Mouse (Mus musculus): ENCODE data around the gene Grm1.

Gene Grm1

DNA sequence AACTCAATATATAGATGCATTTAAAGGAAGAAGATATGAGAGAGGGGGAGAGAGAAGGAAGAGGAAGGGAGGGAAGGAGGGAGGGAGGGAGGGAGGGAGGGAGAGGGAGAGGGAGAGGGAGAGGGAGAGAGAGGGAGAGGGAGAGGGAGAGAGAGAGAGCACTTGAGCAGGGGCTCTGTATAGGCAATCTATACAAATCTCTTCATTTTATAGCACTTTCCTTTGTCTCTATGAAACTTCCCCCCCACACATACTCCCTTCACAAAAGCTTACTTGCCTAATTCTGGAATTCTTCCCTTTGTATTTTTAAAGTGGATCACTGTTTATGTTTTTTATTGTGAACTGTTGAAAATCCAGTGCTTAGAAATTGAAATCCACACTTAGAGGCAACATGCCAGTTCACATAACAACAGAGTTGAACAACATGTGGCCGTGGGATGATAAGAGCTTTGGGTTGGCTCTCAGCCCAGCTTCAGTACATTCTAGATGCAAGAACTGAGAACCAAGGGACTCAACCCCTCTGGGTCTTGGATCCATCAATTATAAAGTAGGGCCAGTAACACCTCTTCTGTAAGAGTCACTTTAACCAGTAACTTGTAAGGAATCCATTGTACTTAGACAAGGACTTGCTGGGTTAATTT lies 345.0 kb downstream of the Grm1 start:
- no peak for DNase-seq (ENCODE audit: extremely low spot score, low read depth, low spot score)

DNA sequence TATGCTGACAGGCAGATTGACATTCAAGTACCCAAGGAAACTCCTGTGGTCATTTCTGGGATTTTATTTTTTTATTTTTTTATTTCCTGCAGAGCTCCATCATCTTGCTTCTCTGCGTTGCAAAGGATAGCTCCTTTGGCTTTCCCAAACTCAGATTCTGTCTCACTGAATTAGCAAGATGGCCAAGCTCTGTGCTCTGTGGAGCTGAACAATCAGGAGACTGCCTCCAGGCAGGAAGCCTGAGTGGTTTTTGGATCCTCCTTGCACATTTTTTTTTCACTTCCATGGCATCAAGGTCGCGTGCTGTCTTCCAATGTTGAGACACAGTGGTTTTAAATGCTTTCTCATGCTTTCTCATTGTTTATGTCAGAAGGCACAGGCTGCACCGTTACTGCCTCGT lies 347.6 kb downstream of the Grm1 start:
- no peak for DNase-seq (ENCODE audit: extremely low spot score, low read depth, low spot score)

DNA sequence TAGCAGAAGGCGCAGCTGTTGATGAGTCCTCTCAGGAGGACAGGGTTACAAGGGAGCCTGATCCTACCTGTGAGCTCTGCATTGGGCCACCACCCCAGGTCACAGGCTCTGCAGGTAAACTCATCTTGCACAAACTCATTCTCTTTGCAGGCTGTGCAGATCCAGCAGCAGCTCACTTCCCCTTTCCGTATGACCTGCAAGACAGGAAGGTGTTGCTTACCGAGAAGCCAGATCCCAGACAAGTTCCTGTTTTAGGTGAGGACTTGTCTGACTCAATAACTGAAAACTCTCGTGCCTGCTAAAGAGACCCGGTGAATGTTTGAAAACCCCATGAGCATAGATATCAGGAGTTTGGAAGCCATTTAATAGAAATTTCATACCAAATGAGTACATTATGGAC lies 349.1 kb downstream of the Grm1 start:
- DNase-seq (ENCODE audit: extremely low spot score, low read depth, low spot score) = no peak

DNA sequence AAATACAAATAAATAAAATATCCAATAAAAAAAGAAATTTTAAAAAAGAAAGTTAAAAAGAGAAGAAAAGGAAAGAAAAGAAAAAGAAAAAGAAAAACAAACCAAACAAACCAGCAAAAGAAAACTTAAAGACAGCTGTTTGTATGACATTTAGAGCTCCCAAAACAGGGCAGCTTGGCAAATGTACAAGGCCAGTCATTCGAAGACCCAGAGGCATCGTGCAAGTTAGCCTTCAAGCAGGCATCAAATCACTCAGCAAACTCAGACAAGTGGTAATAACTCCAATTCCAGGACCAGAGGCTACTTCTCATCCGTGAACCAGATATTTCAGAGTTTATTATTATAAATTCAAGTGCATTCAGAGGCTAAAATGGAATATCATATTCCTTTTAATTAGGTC lies 355.7 kb downstream of the Grm1 start:
- DNase-seq (ENCODE audit: extremely low spot score, low read depth, low spot score) = no peak

DNA sequence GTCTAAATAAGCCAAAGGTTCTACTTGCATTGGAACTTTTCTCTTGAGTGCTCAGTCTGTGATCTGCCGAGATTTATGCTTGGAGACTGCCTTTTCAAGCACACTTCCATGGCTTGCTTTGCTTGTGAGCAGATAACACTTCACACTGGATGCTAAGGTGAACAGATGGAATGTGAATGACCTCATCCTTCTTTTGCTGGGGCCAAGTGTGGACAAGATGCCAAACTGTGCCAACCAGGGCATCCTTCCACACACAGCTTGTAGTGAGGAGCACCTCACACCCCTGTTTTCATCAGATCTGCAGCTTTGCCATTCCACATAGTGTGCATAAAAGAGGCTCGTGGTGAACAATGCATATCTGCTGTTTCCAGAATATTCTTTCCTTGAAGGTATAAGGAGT lies 371.3 kb downstream of the Grm1 start:
- no peak for DNase-seq (ENCODE audit: extremely low spot score, low read depth, low spot score)

DNA sequence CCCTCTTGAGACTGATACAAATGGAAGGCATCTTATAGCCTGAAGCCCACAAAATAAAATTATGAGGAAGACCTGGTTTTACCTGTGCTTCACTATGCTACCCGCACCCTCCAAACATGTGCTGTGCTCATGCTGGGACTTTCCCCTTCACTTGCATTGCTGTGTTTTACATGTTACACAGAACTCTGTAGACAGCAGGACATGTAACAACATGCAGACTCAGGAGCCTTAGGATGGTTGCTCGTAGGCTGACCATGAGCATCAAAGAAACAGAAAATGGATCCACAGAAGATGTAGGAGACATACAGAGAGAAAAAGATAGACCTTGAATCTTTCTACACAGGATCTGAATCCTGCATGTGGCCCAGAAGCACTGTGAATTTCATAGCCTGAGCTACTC lies 371.8 kb downstream of the Grm1 start:
- no peak for DNase-seq (ENCODE audit: extremely low spot score, low read depth, low spot score)

DNA sequence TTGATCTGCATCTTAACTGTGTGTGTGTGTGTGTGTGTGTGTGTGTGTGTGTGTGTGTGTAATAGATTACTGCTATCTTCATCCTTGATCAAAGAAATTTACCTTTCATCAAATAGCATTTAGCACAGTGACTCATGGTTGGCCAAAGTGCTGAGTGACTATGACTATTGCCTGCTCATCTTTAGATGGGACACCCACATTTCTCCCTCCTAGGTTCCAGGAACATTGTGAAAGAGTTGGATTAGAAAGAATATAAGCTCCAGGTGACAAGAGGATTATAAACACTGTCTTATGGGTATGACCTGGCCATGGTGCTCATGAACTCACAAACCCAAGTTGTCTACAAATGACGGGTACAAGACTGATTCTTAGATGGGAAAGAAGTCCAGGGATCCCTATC lies 374.1 kb downstream of the Grm1 start:
- DNase-seq (ENCODE audit: extremely low spot score, low read depth, low spot score) = no peak

DNA sequence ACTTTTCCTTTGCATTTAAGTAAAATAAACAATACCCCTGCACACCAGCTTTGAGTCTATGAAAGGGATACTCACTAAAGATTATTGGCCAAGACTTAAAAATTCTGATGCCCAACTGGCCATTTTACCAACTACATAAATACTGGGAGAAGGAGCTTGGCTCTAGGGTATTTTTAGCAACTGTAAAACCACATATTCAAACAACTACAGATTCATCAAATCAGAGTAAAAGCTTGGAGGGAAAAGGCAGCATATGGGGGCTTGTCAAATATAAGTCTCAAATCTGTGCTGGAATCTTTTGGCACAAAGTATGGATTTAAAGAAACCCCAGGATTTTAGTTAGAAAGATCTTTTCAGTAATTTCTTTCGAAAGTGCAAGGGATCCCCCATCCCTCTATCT lies 380.8 kb downstream of the Grm1 start:
- no peak for DNase-seq (ENCODE audit: extremely low spot score, low read depth, low spot score)

DNA sequence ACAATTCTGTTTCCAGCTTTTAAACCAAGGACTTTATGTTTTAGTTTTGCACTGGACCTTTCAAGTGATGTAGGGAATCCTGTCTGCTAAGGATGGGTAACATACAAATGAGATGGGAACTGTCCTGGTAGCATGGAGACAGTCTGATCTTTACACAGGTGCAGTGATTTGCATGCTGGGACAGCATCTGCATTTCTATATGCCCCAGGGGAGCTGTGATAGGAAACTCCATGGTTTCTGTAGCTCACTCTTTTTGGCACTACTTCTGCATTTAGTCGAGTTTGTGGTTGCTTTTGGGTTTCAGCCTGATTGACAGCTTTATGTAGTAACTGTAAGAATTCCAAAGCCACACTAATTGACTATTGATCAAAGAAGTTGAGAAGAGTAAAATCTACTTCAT lies 381.3 kb downstream of the Grm1 start:
- DNase-seq (ENCODE audit: extremely low spot score, low read depth, low spot score) = no peak

DNA sequence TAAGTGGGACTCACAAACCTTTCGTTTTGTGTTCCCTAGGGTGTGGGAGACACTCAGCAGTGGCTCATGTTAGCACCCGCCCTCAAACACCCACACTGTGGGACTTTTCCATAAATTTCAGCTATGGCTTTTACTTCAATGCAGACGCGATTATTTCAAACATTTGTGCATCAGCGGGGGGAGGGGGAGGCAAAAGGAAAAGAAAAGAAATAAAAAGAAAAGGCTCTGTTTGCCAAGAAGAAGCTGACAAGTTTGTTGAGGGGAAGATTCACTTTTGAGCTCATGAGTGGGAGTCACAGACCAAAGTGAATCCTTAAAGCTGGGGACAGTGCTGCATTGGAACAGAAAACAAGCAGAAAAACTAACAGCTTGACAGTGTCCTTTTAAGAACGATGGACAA lies 384.7 kb downstream of the Grm1 start:
- DNase-seq (ENCODE audit: extremely low spot score, low read depth, low spot score) = no peak

DNA sequence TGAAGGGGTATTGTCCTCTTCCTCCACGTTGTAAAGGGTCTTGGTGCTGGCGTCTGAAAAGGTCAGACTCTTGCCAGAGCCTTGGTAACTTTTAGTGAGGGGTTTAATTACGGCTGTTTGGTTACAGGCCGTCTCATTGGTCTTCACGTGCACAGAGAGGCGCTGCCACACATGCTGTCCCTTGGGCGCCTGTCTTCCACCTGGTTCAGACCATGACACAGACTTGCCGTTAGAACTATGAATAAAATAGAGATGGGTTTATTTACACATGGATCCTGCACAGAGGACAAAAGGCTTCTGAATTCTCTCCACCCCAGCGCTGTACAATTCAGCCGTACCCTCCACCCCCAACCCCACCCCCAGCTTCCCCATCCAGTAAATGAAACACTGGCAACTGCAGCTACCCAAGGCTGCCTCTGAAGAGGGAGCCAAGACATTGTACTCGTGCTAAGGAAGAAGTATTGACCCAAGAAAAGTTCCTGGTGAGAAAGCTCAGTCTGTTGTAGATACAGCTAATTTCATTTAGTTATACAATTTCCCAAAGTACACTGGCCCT lies 392.4 kb downstream of the Grm1 start:
- no peak for DNase-seq (ENCODE audit: extremely low spot score, low read depth, low spot score)

DNA sequence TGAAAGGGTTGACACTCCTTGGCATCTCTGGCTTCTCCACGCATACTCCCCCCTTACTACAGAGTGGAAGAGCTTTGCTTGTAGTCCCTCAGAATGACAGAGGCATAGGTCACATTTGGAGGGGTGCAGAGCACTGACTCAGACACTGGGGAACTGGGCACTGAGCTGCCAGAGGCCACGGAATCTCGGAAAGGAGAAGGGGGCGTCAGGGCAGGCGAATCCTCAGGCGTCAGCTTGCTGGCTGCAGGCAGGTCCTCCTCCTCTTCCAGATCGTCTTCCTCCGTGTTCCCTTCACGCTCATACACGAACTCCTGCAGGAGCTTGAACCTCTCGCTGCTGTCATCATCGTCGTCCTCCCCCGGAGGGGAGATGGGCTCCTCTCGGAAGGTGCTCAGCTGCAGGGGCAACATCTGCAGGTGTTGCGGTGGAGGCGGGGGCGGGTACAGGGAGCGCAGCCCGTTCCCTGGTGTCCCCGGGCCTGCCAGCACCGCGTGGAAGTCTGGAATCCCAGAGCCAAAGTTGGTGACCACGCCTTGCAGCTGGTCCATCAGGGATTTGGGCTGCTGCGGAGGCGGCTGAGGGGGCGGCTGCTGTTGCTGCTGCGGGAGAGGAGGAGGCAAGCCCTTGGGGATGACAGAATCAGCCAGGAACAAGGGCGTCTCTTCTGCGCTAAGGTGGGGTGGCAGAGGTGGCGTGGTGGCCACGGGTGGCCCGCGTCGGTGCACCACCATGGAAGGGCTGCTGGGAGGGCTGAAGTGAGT lies 393.1 kb downstream of the Grm1 start:
- no peak for DNase-seq (ENCODE audit: extremely low spot score, low read depth, low spot score)

DNA sequence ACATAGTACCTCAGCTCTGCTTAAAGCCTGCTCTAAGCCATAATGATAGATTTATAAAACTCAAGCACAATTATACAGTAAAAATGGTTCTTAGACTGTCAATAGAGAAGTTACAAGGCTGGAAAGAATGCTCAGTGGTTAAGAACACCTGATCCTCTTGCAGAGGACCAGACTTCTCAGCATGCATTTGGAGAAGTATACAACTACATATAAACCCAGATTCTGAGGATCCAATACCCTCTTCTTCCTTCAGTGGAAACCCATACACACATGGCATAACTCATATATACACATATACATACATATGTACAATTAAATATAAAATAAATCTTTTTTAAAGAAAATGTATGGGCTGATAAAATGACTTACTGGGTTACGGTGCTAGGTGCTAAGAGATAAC lies 401.1 kb downstream of the Grm1 start, which contains the start of gene Gm10944:
TSS of gene Gm10944 (plus strand) at position 301 of the 400 bp plus-strand sequence.
- no peak for DNase-seq (ENCODE audit: extremely low spot score, low read depth, low spot score)

DNA sequence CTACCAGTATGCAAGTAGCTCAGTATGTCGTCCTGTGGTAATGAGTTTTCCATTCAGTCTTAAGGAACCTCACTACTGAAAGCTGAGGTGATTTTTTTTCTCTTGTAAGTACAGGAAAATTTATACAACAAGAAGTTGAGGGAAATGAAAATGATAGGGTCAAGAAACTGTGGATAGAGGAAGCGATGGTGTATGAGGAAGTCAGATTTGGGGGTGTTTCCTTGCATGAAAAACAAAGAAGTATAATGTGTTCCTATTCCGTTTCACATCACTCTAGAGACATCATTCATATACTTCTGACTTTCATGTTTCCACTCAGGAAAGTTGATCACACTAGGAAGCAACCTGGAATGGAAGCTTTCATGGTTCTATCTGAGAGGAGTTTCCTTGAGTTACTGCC lies 422.2 kb downstream of the Grm1 start:
- no peak for DNase-seq (ENCODE audit: extremely low spot score, low read depth, low spot score)

DNA sequence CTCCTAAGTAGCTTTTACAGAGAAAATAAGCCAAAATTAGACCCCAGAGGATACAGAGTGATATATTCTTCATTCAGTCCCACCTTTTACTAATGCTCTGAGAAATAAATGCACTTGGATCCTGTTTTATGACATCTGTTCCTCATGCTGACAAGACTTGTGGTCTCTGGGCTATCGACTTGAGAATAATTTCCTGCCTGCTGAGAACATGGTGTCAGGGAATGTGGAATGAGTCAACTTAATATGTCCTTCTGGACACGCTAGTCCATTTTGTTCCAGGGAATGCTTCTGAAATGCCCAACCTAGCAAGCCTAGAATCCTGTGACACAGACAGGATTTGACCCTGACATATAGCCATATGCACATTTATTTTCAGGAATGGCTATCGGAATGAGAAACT lies 423.0 kb downstream of the Grm1 start:
- DNase-seq (ENCODE audit: extremely low spot score, low read depth, low spot score) = no peak

DNA sequence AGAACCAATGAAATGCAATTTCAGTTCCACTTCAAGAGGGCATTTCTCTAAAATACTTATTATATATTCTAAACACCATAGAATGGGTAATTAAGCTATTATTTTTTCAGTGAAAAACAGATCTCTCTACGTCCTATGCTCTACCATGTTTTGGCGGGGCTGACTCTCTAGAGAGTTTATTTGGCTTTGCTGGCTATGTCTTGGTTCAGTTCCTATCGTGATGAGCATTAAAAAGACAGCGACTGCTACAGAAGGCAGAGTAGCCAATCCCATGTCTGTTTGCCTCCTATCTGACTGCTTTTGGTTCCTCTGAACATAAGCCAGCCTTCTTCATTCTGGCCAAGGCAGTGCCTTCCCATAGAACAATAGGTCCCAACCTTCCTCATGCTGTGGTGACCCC lies 425.5 kb downstream of the Grm1 start:
- no peak for DNase-seq (ENCODE audit: extremely low spot score, low read depth, low spot score)

DNA sequence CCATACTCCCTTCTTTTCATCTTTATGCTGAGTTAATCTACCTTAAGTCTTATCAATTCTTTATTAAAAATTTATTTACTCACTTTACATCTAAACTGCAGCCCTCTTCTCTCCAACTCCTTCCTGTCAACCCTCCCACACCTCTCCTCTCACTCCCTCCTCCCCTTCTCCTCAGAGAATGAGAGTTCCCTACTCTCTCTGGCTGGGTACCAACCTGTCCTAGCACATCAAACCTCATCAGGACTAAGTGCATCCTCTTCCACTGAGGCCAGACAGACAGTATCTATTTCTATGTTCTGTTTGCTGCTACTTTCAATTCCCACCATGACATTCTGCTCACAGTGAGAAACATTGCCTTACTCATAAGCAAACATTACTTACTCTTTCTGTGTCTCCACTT lies 426.2 kb downstream of the Grm1 start:
- no peak for DNase-seq (ENCODE audit: extremely low spot score, low read depth, low spot score)
